Mouse (Mus musculus) lung, postnatal 0 days (tissue): ENCODE data around the gene Mrm3.

Experiments
- CTCF ChIP-seq: IDR thresholded peaks from 2 replicates; pipeline ENCODE4 v1.5.1; 2016; ENCODE audit warnings: antibody characterized with exemption, mild to moderate bottlenecking
- EP300 ChIP-seq: IDR thresholded peaks from 2 replicates; pipeline ENCODE4 v1.6.1; 2016; ENCODE audit warnings: antibody characterized with exemption, mild to moderate bottlenecking, control low read depth

GRCm38 (mm10) chr11:76225051-76225450 is 18.5 kb upstream of the Mrm3 start:
- no peak for TF ChIP-seq CTCF
- TF ChIP-seq EP300, result no peak
